Mouse (Mus musculus) intestine, postnatal 0 days (tissue): ENCODE results near the gene Dnajc19. TPM values are rescaled to one million over a fixed set of nuclear protein-coding genes. Genes with fewer than 3 reads are reported as not detected.

Experiments used
- ATAC-seq: fragments of 200-750 bp; cut with Nextera tagmentation; 2 replicates; pipeline ENCODE4 v1.8.0; 2017; ENCODE audit warnings: mild to moderate bottlenecking, moderate TSS enrichment, moderate library complexity
- H3K27ac ChIP-seq: fragments of 300-500 bp; sonication (generic); 2 replicates; pipeline ENCODE4 v1.5.1; 2014; ENCODE audit warnings: mild to moderate bottlenecking, low read depth, low read length, moderate library complexity
- H3K27me3 ChIP-seq: fragments of 300-500 bp; sonication (generic); replicated peaks from 2 replicates; pipeline ENCODE4 v1.6.1; 2014; ENCODE audit warnings: low read length, mixed read lengths; ENCODE audit not compliant: control insufficient read depth, insufficient read depth
- H3K36me3 ChIP-seq: fragments of 300-500 bp; sonication (generic); 2 replicates; pipeline ENCODE4 v1.6.1; 2014; ENCODE audit warnings: mild to moderate bottlenecking, moderate library complexity; ENCODE audit not compliant: control insufficient read depth, insufficient read depth
- H3K4me1 ChIP-seq: fragments of 300-500 bp; sonication (generic); replicated peaks from 2 replicates; pipeline ENCODE4 v1.6.1; 2014; ENCODE audit warnings: antibody characterized with exemption, low read length, mixed read lengths; ENCODE audit not compliant: control insufficient read depth, insufficient read depth
- H3K4me2 ChIP-seq: fragments of 300-500 bp; sonication (generic); replicated peaks from 2 replicates; pipeline ENCODE4 v1.6.1; 2014; ENCODE audit warnings: low read depth, mild to moderate bottlenecking, moderate library complexity
- H3K4me3 ChIP-seq: fragments of 300-500 bp; sonication (generic); 2 replicates; pipeline ENCODE4 v1.5.1; 2014; ENCODE audit warnings: low read depth, low read length
- H3K9ac ChIP-seq: fragments of 300-500 bp; sonication (generic); 2 replicates; pipeline ENCODE4 v1.6.1; 2014; ENCODE audit warnings: mild to moderate bottlenecking, low read depth, low read length
- H3K9me3 ChIP-seq: fragments of 300-500 bp; sonication (generic); 2 replicates; pipeline ENCODE4 v1.6.1; 2016; ENCODE audit warnings: mixed run types; ENCODE audit not compliant: control insufficient read depth
- CTCF ChIP-seq: sonication (generic); IDR thresholded peaks from 2 replicates; pipeline ENCODE4 v1.5.1; 2016; ENCODE audit warnings: low read depth, mild to moderate bottlenecking, control low read depth, antibody characterized with exemption, moderate library complexity
- WGBS: fragments of 180-500 bp; shearing (Covaris S2); extraction: QIAGEN DNeasy Blood & Tissue Kit; methylation state at CpG from one replicate; pipeline ENCODE4 v1.1.7; 2014; 5-methylcytosine and 5-hydroxymethylcytosine counted together
- polyA plus RNA-seq: library from polyadenylated mRNA; unstranded; fragments of >200 nt; fragmentation: Nextera tagmentation; extraction: Ambion mirVana; gene quantifications from 2 replicates; pipeline ENCODE4 v1.2.1, GENCODE M21; 2015

The Dnajc19 gene
- 303 and 313 TPM in 2 replicates for polyA plus RNA-seq

GRCm38 (mm10) chr3:34080900-34081662, at the start of gene Dnajc19:
TSS of gene Dnajc19 (minus strand) at chr3:34081321.
- no peaks in the 10 kb centered on the region for H3K27me3 ChIP-seq
- H3K27ac ChIP-seq: peak within 1 kb of the TSS; percentile 75
- no peaks in the 10 kb centered on the region for H3K9me3 ChIP-seq
- under 1% methylated on average over 50 of the region's 50 CpGs for WGBS
- TF ChIP-seq CTCF: no peak
- H3K36me3 ChIP-seq: no peaks in the 10 kb centered on the region
- peak within 1 kb of the TSS; percentile 70 for H3K4me2 ChIP-seq
- H3K9ac ChIP-seq: peak within 1 kb of the TSS; percentile 81
- peak; percentile 93 for ATAC-seq
- peak within 1 kb of the TSS; percentile 84 for H3K4me3 ChIP-seq
- H3K4me1 ChIP-seq: peaks cover 12% of the 10 kb centered on the region; the same call in 1 of the 2 replicates

GRCm38 (mm10) chr3:34129957-34130356, 48.8 kb upstream of the Dnajc19 start:
- no peak overlapping the region for H3K9ac ChIP-seq
- ATAC-seq: no peak
- H3K36me3 ChIP-seq: no peaks in the 10 kb centered on the region
- 80% methylated on average over 6 of the region's 6 CpGs for WGBS
- no peak overlapping the region for H3K4me2 ChIP-seq
- H3K4me1 ChIP-seq: no peaks in the 10 kb centered on the region
- H3K27ac ChIP-seq: no peak overlapping the region
- no peak for TF ChIP-seq CTCF
- H3K4me3 ChIP-seq: no peak overlapping the region
- no peaks in the 10 kb centered on the region for H3K27me3 ChIP-seq
- H3K9me3 ChIP-seq: no peaks in the 10 kb centered on the region

GRCm38 (mm10) chr3:34121311-34121710, 40.2 kb upstream of the Dnajc19 start:
- 45% methylated on average over 5 of the region's 5 CpGs for WGBS
- no peak overlapping the region for H3K4me3 ChIP-seq
- H3K9ac ChIP-seq: no peak overlapping the region
- peak; percentile 44 for ATAC-seq
- no peak overlapping the region for H3K4me2 ChIP-seq
- no peak overlapping the region for H3K27ac ChIP-seq
- H3K9me3 ChIP-seq: no peaks in the 10 kb centered on the region
- no peaks in the 10 kb centered on the region for H3K36me3 ChIP-seq
- TF ChIP-seq CTCF: no peak
- H3K4me1 ChIP-seq: no peaks in the 10 kb centered on the region
- H3K27me3 ChIP-seq: no peaks in the 10 kb centered on the region

- WGBS: 39% methylated on average over 3 of the region's 3 CpGs
- TF ChIP-seq CTCF: no peak
- H3K4me3 ChIP-seq: no peak overlapping the region
- no peaks in the 10 kb centered on the region for H3K4me1 ChIP-seq
- H3K9ac ChIP-seq: no peak overlapping the region
- peak; percentile 87 for ATAC-seq
- no peaks in the 10 kb centered on the region for H3K9me3 ChIP-seq
- H3K27me3 ChIP-seq: no peaks in the 10 kb centered on the region
- H3K36me3 ChIP-seq: no peaks in the 10 kb centered on the region
- H3K27ac ChIP-seq: peak overlapping the region; percentile 54; the same call in 1 of the 2 replicates
- H3K4me2 ChIP-seq: no peak overlapping the region
These were observed 39.7 kb upstream of the Dnajc19 start for GRCm38 (mm10) chr3:34120791-34121190.

- Histone ChIP-seq H3K27ac (peak overlapping the region; percentile 54), H3K4me1 (no peaks in the 10 kb centered on the region), H3K27me3 (no peaks in the 10 kb centered on the region), H3K9ac (no peak overlapping the region), H3K4me3 (no peak overlapping the region), H3K9me3 (no peaks in the 10 kb centered on the region), H3K4me2 (no peak overlapping the region), H3K36me3 (no peaks in the 10 kb centered on the region)
- peak; percentile 61 for ATAC-seq
- no peak for TF ChIP-seq CTCF
- WGBS: 67% methylated on average over 4 of the region's 4 CpGs
These were observed 38.7 kb upstream of the Dnajc19 start for GRCm38 (mm10) chr3:34119869-34120268.

- no peak overlapping the region for H3K4me2 ChIP-seq
- H3K27ac ChIP-seq: no peak overlapping the region
- H3K9me3 ChIP-seq: no peaks in the 10 kb centered on the region
- 63% methylated on average over 6 of the region's 6 CpGs for WGBS
- H3K36me3 ChIP-seq: no peaks in the 10 kb centered on the region
- no peak for TF ChIP-seq CTCF
- ATAC-seq: no peak
- no peak overlapping the region for H3K9ac ChIP-seq
- no peaks in the 10 kb centered on the region for H3K4me1 ChIP-seq
- no peaks in the 10 kb centered on the region for H3K27me3 ChIP-seq
- H3K4me3 ChIP-seq: no peak overlapping the region
These were observed 34.7 kb upstream of the Dnajc19 start for GRCm38 (mm10) chr3:34115806-34116205.
